Mouse (Mus musculus): Measurements from ENCODE around the gene Prdm2.

GRCm38 (mm10) chr4:143213175-143213479 is 332 bp upstream of the Prdm2 start:
- TF ChIP-seq CTCF (conservative IDR thresholded peaks at IDR 0.05; ENCODE audit: low read length) = no peak
- TF ChIP-seq NANOG (IDR thresholded peaks at IDR 0.05; ENCODE audit: borderline replicate concordance, low read length) = no peak
- TF ChIP-seq POU5F1 (IDR thresholded peaks at IDR 0.05; ENCODE audit: borderline replicate concordance, low read length) = no peak
